Mouse (Mus musculus): ENCODE results near the gene Odf3l1. TPM values are rescaled to one million over a fixed set of nuclear protein-coding genes. Genes with fewer than 3 reads are reported as not detected.

Odf3l1 gene
- total and polyA plus RNA-seq, 2 experiments from 2014 or later: 0.12 TPM; not detected in 1

DNA sequence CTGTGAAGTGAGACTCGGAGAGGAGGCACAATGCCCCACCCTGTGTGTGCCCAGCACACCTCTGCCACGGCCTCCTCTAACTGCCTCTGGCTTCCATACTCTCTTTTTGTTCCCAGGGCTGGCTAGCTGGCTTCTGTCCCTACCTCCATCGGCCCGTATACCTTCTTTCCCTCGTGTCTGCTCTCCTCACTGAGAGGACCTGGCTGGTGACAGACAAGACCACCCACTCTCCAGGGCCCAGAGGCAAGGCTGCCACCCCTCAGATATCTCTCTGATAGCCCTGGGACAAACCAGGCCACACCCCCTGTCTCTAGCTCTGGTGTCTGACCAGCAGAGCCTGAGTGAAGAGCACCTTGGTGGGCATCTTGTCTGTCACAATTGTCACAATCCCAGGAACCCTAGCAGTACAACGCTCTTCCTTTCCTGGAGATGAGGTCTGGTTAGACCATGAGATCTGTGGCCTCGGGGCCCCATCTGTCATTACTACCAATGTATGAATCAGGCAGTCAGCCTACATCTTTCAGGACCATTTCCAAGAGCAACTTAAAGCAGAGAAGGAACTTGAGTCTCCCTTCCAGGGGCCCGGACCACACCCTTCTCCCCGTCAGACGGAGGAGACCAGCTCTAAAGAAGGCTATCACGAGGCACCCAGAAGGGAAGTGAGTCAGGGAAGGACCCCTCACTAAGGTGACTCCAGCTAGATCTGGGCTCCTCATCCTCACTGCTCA, 1.4 kb upstream of the Odf3l1 start:
- Histone ChIP-seq H3K4me2 (ENCODE audit: low read depth) (peak overlapping the region; percentile 40; the same call in 1 of the 2 replicates), H3K4me1 (ENCODE audit: insufficient read depth) (0 out of 2 replicates have a peak, but pooled peaks cover 3% of the 10 kb centered on the region), H3K27ac (ENCODE audit: low read depth, low read length) (no peak overlapping the region; the same call in 1 of the 2 replicates), H3K36me3 (ENCODE audit: insufficient read depth) (no peaks in the 10 kb centered on the region), H3K27me3 (ENCODE audit: insufficient read depth, low read length) (no peaks in the 10 kb centered on the region), H3K9ac (no peak overlapping the region), H3K9me3 (ENCODE audit: low read length) (no peaks in the 10 kb centered on the region), H3K4me3 (ENCODE audit: low read depth, low read length) (0 out of 2 replicates have a peak overlapping the region, but pooled peaks have one; percentile 20)
- WGBS: 76% methylated on average over 11 of the region's 11 CpGs
- ATAC-seq (no peak), DNase-seq (no peak)
- TF ChIP-seq CTCF (IDR thresholded peaks at IDR 0.05; ENCODE audit: low read depth): no peak

DNA sequence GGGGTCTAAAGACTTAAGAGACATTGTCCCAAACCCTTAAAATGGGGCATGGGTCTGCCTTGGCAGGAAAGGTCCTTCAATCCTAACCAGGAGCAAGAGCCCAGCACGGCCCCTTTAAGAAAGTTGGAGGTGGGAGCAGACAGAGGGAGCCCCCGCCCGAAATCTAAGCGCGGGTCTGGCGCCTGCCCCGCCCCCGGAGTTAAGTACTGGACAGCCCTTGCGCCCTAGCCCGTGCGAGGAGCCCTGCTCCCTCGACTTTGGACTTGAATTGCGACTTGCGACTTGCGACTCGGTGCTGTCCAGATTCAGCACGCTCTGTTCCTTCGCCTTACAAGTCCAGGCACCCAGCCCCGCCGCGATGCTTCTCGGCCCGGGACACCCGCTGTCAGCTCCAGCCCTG, 353 bp upstream of the Odf3l1 start, which contains the start of gene Cspg4:
Cspg4 (plus strand) TSS at position 202 of the 400 bp plus-strand sequence.
- Histone ChIP-seq H3K9me3 (ENCODE audit: low read length) (no peaks in the 10 kb centered on the region), H3K36me3 (ENCODE audit: insufficient read depth) (no peaks in the 10 kb centered on the region), H3K4me1 (ENCODE audit: insufficient read depth) (0 out of 2 replicates have a peak, but pooled peaks cover 3% of the 10 kb centered on the region), H3K27me3 (ENCODE audit: insufficient read depth, low read length) (no peaks in the 10 kb centered on the region), H3K4me3 (ENCODE audit: low read depth, low read length) (peak within 1 kb of the TSS; percentile 20), H3K4me2 (ENCODE audit: low read depth) (peak within 1 kb of the TSS; percentile 40), H3K9ac (no peak within 1 kb of the TSS), H3K27ac (ENCODE audit: low read depth, low read length) (no peak within 1 kb of the TSS; the same call in 1 of the 2 replicates)
- no peak for DNase-seq
- WGBS: 3% methylated on average over 24 of the region's 24 CpGs
- no peak for ATAC-seq
- no peak for TF ChIP-seq CTCF (IDR thresholded peaks at IDR 0.05; ENCODE audit: low read depth)

DNA sequence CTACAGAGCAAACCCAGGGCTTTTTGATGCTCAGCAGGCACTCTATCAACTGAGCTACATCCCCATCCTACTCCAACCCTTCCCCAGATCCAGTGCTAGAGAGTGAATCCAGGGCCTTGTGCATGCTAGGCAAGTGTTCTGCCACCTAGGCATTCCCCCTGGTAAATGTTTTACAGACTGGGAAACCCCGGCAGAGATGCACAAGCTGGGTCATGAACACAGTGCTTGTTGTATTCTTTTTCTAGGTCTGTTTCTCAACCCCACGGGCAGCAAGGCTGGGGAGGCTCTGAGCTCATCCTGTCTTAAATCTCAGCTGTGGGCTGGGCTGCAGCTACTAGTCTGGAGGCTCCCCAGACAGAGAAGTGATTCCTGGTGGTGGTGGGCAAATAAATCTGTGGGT, 1.6 kb downstream of the Odf3l1 start:
- H3K27ac ChIP-seq (ENCODE audit: low read depth, low read length): no peak overlapping the region
- H3K4me1 ChIP-seq (ENCODE audit: insufficient read depth): no peaks in the 10 kb centered on the region
- H3K27me3 ChIP-seq (ENCODE audit: insufficient read depth, low read length): no peaks in the 10 kb centered on the region
- no peak overlapping the region for H3K4me3 ChIP-seq (ENCODE audit: low read depth, low read length)
- H3K9me3 ChIP-seq (ENCODE audit: low read length): no peaks in the 10 kb centered on the region
- 77% methylated on average over 2 of the region's 2 CpGs for WGBS
- no peak overlapping the region for H3K9ac ChIP-seq
- H3K4me2 ChIP-seq (ENCODE audit: low read depth): no peak overlapping the region
- ATAC-seq (no peak), DNase-seq (no peak)
- no peak for TF ChIP-seq CTCF (IDR thresholded peaks at IDR 0.05; ENCODE audit: low read depth)
- H3K36me3 ChIP-seq (ENCODE audit: insufficient read depth): no peaks in the 10 kb centered on the region

DNA sequence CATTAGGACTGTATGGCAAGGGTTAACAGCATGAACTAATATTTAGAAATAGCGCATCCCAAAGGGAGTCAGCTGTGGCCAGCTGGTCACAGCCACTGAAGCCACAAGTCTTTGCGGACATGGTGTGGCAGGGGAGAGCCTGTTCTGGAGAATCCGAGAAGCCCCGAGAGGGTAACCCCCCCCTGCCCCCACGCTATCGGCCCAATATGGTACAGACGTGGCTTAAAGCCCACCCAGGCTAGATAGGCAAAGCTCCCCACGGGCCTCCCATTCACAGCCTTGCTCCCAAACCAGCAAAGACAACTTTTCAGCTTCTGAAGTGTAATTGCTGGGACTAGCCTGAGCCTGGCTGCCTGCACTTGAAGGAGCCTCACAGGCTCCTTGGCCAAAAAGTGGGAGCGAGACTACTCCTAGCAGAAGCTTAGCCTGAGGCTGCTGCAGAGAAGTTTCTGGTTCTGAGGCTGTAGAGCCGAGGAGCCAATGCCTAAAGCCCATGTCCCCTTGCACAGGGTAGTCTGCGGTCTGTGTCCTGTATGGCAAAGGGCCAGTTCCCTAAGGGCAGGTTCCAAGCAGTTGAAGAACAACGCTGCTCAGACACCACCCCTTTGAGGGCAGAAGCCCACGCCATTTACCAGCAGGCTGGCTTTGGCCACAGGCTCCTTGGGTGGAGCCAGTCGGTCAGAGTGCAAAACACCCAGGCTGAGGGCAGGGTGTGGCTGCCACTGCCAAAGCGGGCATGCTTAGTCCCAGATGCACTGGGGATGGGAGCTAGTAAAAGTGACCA, 3.8 kb downstream of the Odf3l1 start:
- Histone ChIP-seq H3K4me2 (ENCODE audit: low read depth) (no peak overlapping the region), H3K27ac (ENCODE audit: low read depth, low read length) (no peak overlapping the region), H3K9ac (no peak overlapping the region), H3K9me3 (ENCODE audit: low read length) (no peaks in the 10 kb centered on the region), H3K36me3 (ENCODE audit: insufficient read depth) (no peaks in the 10 kb centered on the region), H3K27me3 (ENCODE audit: insufficient read depth, low read length) (no peaks in the 10 kb centered on the region), H3K4me1 (ENCODE audit: insufficient read depth) (no peaks in the 10 kb centered on the region), H3K4me3 (ENCODE audit: low read depth, low read length) (no peak overlapping the region)
- no peak for TF ChIP-seq CTCF (IDR thresholded peaks at IDR 0.05; ENCODE audit: low read depth)
- WGBS: 68% methylated on average over 15 of the region's 15 CpGs
- ATAC-seq (no peak), DNase-seq (no peak)

DNA sequence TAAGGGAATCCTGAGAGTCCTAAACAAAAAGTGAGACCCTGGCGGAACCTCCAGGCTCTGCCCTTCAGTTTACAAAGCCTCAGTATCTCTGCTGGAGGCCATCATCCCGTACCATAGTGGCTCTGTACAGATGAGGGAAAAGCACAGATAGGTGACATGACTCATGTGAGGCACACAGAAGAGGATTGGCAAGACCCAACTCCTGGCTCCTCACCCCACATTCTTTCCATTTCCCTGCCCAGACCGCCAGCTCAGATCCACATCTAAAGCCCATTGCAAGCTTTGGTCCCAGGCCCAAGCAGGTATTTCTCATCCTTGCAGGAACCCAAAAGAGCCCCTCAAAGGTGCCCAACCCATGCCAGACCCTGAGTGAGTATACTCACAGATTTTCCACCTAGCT, 4.4 kb downstream of the Odf3l1 start:
- Histone ChIP-seq H3K36me3 (ENCODE audit: insufficient read depth) (no peaks in the 10 kb centered on the region), H3K9ac (no peak overlapping the region), H3K4me1 (ENCODE audit: insufficient read depth) (no peaks in the 10 kb centered on the region), H3K27ac (ENCODE audit: low read depth, low read length) (no peak overlapping the region), H3K27me3 (ENCODE audit: insufficient read depth, low read length) (no peaks in the 10 kb centered on the region), H3K4me3 (ENCODE audit: low read depth, low read length) (no peak overlapping the region), H3K4me2 (ENCODE audit: low read depth) (no peak overlapping the region), H3K9me3 (ENCODE audit: low read length) (no peaks in the 10 kb centered on the region)
- TF ChIP-seq CTCF (IDR thresholded peaks at IDR 0.05; ENCODE audit: low read depth): no peak
- WGBS: 83% methylated on average over 3 of the region's 3 CpGs
- DNase-seq (no peak), ATAC-seq (no peak)

DNA sequence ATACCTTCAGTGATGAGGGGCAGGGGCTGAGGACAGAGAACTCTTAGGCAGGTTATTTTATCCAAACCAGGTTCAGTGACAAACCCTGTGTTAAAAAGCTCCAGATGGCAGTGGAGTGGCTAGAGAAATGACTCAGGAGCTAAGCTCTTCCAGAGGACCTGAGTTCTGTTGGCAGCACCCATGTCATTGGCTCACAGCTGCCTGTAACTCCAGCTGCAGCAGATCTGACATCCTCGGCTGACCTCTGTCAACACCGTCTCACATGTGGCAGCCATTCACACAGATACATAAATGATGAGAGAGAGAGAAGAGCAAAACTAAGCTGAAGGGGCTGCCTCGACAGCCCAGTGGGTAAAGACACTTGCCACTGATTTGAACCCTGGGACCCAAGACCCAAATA, 7.0 kb downstream of the Odf3l1 start:
- H3K27me3 ChIP-seq (ENCODE audit: insufficient read depth, low read length): no peaks in the 10 kb centered on the region
- H3K4me2 ChIP-seq (ENCODE audit: low read depth): no peak overlapping the region
- H3K4me1 ChIP-seq (ENCODE audit: insufficient read depth): no peaks in the 10 kb centered on the region
- ATAC-seq (no peak), DNase-seq (no peak)
- no peak for TF ChIP-seq CTCF (IDR thresholded peaks at IDR 0.05; ENCODE audit: low read depth)
- 70% methylated on average over 3 of the region's 3 CpGs for WGBS
- no peak overlapping the region for H3K4me3 ChIP-seq (ENCODE audit: low read depth, low read length)
- no peaks in the 10 kb centered on the region for H3K9me3 ChIP-seq (ENCODE audit: low read length)
- no peak overlapping the region for H3K27ac ChIP-seq (ENCODE audit: low read depth, low read length)
- H3K9ac ChIP-seq: no peak overlapping the region
- H3K36me3 ChIP-seq (ENCODE audit: insufficient read depth): no peaks in the 10 kb centered on the region

DNA sequence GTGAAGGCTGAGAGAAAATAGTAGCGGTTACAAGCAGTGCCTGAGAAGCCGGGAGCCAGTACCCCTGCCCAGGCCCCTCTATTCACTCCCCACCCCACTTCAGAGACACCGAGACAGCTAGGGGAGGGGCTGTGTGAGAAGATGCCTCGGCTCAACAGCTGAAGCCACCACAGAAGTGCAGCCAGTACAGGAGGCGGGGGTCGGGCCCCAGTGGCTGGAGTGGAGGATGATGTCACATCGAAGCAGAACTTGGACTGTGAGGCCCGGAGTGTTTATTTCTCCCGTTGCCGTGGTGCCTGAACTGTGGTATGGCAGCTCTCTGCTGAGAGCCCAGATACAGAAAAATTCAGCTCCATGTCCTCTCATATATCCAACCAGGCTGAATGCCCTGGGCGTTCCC, 12.7 kb downstream of the Odf3l1 start:
- no peak for TF ChIP-seq CTCF (IDR thresholded peaks at IDR 0.05; ENCODE audit: low read depth)
- ATAC-seq: peak; percentile 53

More for the DNA sequence above, 12.7 kb downstream of the Odf3l1 start:
- no peak overlapping the region for H3K4me2 ChIP-seq (ENCODE audit: low read depth)
- no peaks in the 10 kb centered on the region for H3K27me3 ChIP-seq (ENCODE audit: insufficient read depth, low read length)
- no peaks in the 10 kb centered on the region for H3K9me3 ChIP-seq (ENCODE audit: low read length)
- DNase-seq: no peak
- WGBS: 29% methylated on average over 11 of the region's 11 CpGs
- no peaks in the 10 kb centered on the region for H3K36me3 ChIP-seq (ENCODE audit: insufficient read depth)
- H3K4me3 ChIP-seq (ENCODE audit: low read depth, low read length): no peak overlapping the region
- no peak overlapping the region for H3K27ac ChIP-seq (ENCODE audit: low read depth, low read length)
- H3K4me1 ChIP-seq (ENCODE audit: insufficient read depth): no peaks in the 10 kb centered on the region
- no peak overlapping the region for H3K9ac ChIP-seq
